Mouse (Mus musculus): Measurements from ENCODE around the gene Dennd4a. TPM values are rescaled to one million over a fixed set of nuclear protein-coding genes. Genes with fewer than 3 reads are reported as not detected.

The Dennd4a gene
- polyA plus RNA-seq, 1 experiment from 2014 or later, result 13.7 TPM

GRCm38 (mm10) chr9:64797392-64797791 lies 13.7 kb upstream of the Dennd4a start:
- Histone ChIP-seq H3K27ac (ENCODE audit: low read depth) (peak overlapping the region; percentile 95; the same call in 1 of the 2 replicates), H3K9me3 (ENCODE audit: low read length) (peaks cover 5% of the 10 kb centered on the region; the same call in 1 of the 2 replicates), H3K36me3 (replicated peaks; ENCODE audit: insufficient read depth, low read length) (no peaks in the 10 kb centered on the region), H3K4me2 (ENCODE audit: low read depth, low read length) (no peak overlapping the region), H3K27me3 (ENCODE audit: insufficient read depth, low read length) (no peaks in the 10 kb centered on the region), H3K4me3 (ENCODE audit: low read depth, low read length) (no peak overlapping the region), H3K4me1 (ENCODE audit: insufficient read depth) (peaks cover 41% of the 10 kb centered on the region), H3K9ac (replicated peaks) (no peak overlapping the region)
- DNase-seq (no peak), ATAC-seq (no peak)
- no peak for TF ChIP-seq CTCF (IDR thresholded peaks at IDR 0.05; ENCODE audit: low read depth)
- WGBS (ENCODE audit: insufficient replicate concordance), result 81% methylated on average over 4 of the region's 4 CpGs

DNA sequence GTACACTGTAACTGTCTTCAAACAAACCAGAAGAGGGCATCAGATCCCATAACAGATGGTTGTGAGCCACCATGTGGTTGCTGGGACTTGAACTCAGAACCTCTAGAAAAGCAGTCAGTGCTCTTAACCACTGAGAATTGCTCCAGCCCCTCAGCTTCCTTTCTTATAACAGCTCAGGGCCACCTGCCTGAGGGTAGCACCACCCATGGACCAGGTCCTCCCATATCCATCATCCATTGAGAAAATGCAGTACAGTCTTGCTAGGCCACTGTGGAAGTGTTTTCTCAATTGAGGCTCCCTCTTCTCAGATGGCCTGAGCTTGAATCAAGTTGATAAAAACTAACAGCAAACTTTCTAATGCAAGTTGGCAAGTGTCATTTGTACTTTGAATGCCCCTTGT lies 13.0 kb upstream of the Dennd4a start:
- ATAC-seq (no peak), DNase-seq (no peak)
- H3K27me3 ChIP-seq (ENCODE audit: insufficient read depth, low read length), result no peaks in the 10 kb centered on the region
- no peak overlapping the region for H3K9ac ChIP-seq (replicated peaks)
- H3K4me1 ChIP-seq (ENCODE audit: insufficient read depth), result peaks cover 38% of the 10 kb centered on the region
- H3K4me2 ChIP-seq (ENCODE audit: low read depth, low read length), result no peak overlapping the region
- H3K4me3 ChIP-seq (ENCODE audit: low read depth, low read length), result no peak overlapping the region
- H3K9me3 ChIP-seq (ENCODE audit: low read length), result peaks cover 5% of the 10 kb centered on the region; the same call in 1 of the 2 replicates
- H3K27ac ChIP-seq (ENCODE audit: low read depth), result peak overlapping the region; percentile 29; the same call in 1 of the 2 replicates
- H3K36me3 ChIP-seq (replicated peaks; ENCODE audit: insufficient read depth, low read length), result no peaks in the 10 kb centered on the region
- TF ChIP-seq EP300 (IDR thresholded peaks at IDR 0.05; ENCODE audit: low read depth), result no peak
- no peak for TF ChIP-seq CTCF (IDR thresholded peaks at IDR 0.05; ENCODE audit: low read depth)

DNA sequence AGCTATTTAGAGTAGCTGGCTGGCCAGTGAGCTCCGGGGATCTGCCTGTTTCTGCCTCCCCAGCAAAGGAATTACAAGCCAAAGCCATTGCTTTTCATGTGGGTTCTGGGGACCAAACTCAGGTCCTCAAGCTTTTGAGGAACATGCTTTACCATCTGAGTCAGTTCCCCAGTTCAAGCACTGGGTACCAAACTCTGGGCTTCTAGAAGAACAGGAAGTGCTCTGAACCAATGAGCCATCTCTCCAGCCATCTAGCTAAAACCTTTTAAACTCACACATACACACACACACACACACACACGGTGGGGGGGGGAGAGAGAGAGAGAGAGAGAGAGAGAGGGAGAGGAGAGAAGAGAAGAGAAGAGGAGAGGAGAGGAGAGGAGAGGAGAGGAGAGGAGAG lies 12.3 kb upstream of the Dennd4a start:
- TF ChIP-seq CTCF (IDR thresholded peaks at IDR 0.05; ENCODE audit: low read depth) (no peak), EP300 (IDR thresholded peaks at IDR 0.05; ENCODE audit: low read depth) (no peak)
- 75% methylated on average over 2 of the region's 2 CpGs for WGBS (ENCODE audit: insufficient replicate concordance)
- DNase-seq, result no peak
- Histone ChIP-seq H3K27ac (ENCODE audit: low read depth) (peak overlapping the region; percentile 29; the same call in 1 of the 2 replicates), H3K9me3 (ENCODE audit: low read length) (peaks cover 5% of the 10 kb centered on the region; the same call in 1 of the 2 replicates), H3K4me2 (ENCODE audit: low read depth, low read length) (no peak overlapping the region), H3K4me3 (ENCODE audit: low read depth, low read length) (no peak overlapping the region), H3K27me3 (ENCODE audit: insufficient read depth, low read length) (no peaks in the 10 kb centered on the region), H3K36me3 (replicated peaks; ENCODE audit: insufficient read depth, low read length) (no peaks in the 10 kb centered on the region), H3K4me1 (ENCODE audit: insufficient read depth) (peaks cover 37% of the 10 kb centered on the region), H3K9ac (replicated peaks) (no peak overlapping the region)
- no peak for ATAC-seq

GRCm38 (mm10) chr9:64799504-64799903 lies 11.6 kb upstream of the Dennd4a start:
- H3K27ac ChIP-seq (ENCODE audit: low read depth), result no peak overlapping the region

GRCm38 (mm10) chr9:64802561-64802960 lies 8.6 kb upstream of the Dennd4a start:
- Histone ChIP-seq H3K36me3 (replicated peaks; ENCODE audit: insufficient read depth, low read length) (no peaks in the 10 kb centered on the region), H3K9ac (replicated peaks) (no peak overlapping the region), H3K27me3 (ENCODE audit: insufficient read depth, low read length) (no peaks in the 10 kb centered on the region), H3K4me2 (ENCODE audit: low read depth, low read length) (no peak overlapping the region), H3K9me3 (ENCODE audit: low read length) (peaks cover 5% of the 10 kb centered on the region; the same call in 1 of the 2 replicates), H3K4me1 (ENCODE audit: insufficient read depth) (peaks cover 40% of the 10 kb centered on the region), H3K4me3 (ENCODE audit: low read depth, low read length) (no peak overlapping the region), H3K27ac (ENCODE audit: low read depth) (peak overlapping the region; percentile 70)
- DNase-seq, result no peak
- WGBS (ENCODE audit: insufficient replicate concordance), result 91% methylated on average over 5 of the region's 5 CpGs
- ATAC-seq, result no peak
- no peak for TF ChIP-seq CTCF (IDR thresholded peaks at IDR 0.05; ENCODE audit: low read depth)
- TF ChIP-seq EP300 (IDR thresholded peaks at IDR 0.05; ENCODE audit: low read depth), result no peak

More at GRCm38 (mm10) chr9:64799504-64799903, 11.6 kb upstream of the Dennd4a start:
- Histone ChIP-seq H3K36me3 (replicated peaks; ENCODE audit: insufficient read depth, low read length) (no peaks in the 10 kb centered on the region), H3K4me3 (ENCODE audit: low read depth, low read length) (no peak overlapping the region), H3K4me2 (ENCODE audit: low read depth, low read length) (no peak overlapping the region), H3K9me3 (ENCODE audit: low read length) (peaks cover 5% of the 10 kb centered on the region; the same call in 1 of the 2 replicates), H3K4me1 (ENCODE audit: insufficient read depth) (peaks cover 37% of the 10 kb centered on the region), H3K9ac (replicated peaks) (no peak overlapping the region), H3K27me3 (ENCODE audit: insufficient read depth, low read length) (no peaks in the 10 kb centered on the region)
- WGBS (ENCODE audit: insufficient replicate concordance), result 84% methylated on average over 5 of the region's 5 CpGs
- TF ChIP-seq CTCF (IDR thresholded peaks at IDR 0.05; ENCODE audit: low read depth) (no peak), EP300 (IDR thresholded peaks at IDR 0.05; ENCODE audit: low read depth) (no peak)
- no peak for ATAC-seq
- DNase-seq, result no peak

DNA sequence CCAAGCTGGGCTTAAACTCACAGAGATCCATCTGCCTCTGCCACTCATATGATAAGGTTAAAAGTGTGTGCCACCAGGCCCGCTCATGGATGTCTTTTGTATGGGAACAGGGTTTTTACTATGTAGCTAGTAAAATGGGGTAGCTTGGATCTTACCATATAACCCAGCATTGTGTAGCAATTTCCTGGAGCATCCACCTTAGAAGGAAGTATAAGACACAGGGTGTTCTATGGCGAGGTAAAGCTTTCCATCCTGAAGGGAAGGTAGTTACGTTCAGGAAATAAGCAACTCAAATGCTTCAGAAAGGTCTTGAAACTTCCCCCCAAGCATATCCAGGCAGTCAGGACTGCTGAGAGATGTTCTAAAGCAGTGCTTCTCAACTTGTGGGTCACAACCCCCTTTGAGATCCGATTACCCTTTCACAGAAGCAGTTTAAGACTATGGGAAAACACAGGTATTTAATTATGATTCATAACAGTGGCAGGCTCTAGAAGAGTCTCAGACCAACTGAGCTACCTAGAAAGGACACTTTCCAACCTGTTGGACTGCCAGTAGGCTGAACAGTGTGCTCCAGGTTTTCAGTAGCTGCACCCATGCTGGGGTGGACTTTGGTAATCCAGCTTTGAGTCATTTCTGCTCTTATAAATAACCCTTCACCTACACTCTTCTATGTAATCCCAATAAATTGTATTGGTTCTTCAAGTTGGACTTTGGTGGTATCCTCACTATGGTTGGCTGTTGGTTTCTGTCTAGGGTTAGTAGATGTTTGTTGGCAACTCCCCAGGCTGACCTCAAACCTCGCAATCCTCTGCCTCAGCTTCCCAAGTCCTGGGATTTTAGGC lies 7.5 kb upstream of the Dennd4a start:
- Histone ChIP-seq H3K4me3 (ENCODE audit: low read depth, low read length) (no peak overlapping the region), H3K27me3 (ENCODE audit: insufficient read depth, low read length) (no peaks in the 10 kb centered on the region), H3K4me1 (ENCODE audit: insufficient read depth) (peaks cover 39% of the 10 kb centered on the region), H3K9ac (replicated peaks) (no peak overlapping the region), H3K36me3 (replicated peaks; ENCODE audit: insufficient read depth, low read length) (no peaks in the 10 kb centered on the region), H3K9me3 (ENCODE audit: low read length) (peaks cover 5% of the 10 kb centered on the region; the same call in 1 of the 2 replicates), H3K27ac (ENCODE audit: low read depth) (peak overlapping the region; percentile 70), H3K4me2 (ENCODE audit: low read depth, low read length) (peak overlapping the region; percentile 32; the same call in 1 of the 2 replicates)
- TF ChIP-seq CTCF (IDR thresholded peaks at IDR 0.05; ENCODE audit: low read depth) (no peak), EP300 (IDR thresholded peaks at IDR 0.05; ENCODE audit: low read depth) (peak; percentile 82)
- 79% methylated on average over 5 of the region's 5 CpGs for WGBS (ENCODE audit: insufficient replicate concordance)
- DNase-seq, result no peak
- peak; percentile 64 for ATAC-seq

Data from liver, postnatal 0 days (tissue).